Mouse (Mus musculus) testis, postnatal 14 days (tissue): ENCODE data around the gene Hoxb1.

Source experiments
- DNase-seq: peaks from one replicate; pipeline ENCODE4 v3.0.0; 2021; ENCODE audit warnings: low spot score

Hoxb1 gene

DNA sequence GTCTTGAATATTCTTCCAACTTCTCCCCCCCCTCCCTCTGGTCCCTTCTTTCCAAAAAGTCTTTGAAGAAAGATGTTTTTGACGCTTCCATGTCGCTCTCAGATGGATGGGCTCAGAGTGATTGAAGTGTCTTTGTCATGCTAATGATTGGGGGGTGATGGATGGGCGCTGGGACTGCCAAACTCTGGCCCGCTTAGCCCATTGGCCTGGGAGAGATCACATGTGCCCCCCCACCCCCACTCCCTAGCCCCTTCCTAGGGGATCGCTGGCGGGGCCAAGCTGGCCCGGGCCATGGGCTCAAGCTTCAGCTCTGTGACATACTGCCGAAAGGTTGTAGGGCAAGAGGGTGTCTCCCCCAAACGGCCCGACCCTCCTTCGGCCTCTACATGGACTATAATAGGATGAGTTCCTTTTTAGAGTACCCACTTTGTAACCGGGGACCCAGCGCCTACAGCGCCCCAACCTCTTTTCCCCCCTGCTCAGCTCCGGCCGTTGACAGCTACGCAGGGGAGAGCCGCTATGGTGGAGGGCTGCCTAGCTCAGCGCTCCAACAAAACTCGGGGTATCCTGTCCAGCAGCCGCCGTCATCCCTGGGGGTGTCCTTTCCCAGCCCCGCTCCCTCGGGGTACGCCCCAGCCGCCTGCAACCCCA, at the start of gene Hoxb1:
TSS of gene Hoxb1 (plus strand) at position 312 of the 651 bp plus-strand sequence.
- no peak for DNase-seq

DNA sequence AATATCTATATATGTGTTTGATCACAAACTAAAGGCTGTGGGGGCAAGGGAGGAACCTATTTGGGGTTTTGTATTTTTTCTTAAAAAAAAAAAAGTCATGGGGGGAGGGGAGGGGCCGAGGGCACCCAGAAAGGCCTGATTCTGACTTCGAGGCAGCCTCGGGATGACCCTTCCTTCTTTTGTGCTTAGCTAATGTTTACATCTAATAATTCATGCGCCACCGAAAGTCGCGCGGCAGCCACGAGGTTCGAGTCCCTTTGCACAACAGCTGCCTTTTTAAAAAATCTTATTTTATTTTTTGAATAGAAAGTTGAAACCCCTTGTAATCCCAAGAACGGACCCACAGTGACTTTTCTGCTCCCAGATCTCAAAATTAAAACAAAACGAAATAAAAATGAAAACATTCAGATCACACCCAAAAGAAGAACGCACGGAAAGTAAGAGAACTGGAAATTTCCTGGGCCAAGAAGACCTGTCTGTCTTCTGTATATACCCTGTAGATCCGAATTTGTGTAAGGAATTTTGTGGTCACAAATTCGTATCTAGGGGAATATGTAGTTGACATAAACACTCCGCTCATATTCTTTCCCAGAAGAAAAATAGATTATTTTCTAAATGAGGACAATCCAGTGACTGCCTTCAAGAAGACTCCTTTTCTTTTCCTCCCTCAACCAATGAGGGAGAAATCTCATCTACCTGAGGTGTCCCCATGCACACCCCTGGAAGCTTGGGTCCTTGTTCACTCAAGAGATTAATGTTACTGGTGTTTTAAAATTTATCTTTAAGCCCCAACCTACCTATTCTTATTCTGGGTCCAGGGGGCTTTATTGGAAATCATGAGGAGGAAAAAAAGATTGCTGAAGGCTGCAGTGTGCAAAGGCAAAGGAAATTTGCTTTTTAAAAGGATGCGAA, 48.6 kb upstream of the Hoxb1 start:
- DNase-seq: no peak

DNA sequence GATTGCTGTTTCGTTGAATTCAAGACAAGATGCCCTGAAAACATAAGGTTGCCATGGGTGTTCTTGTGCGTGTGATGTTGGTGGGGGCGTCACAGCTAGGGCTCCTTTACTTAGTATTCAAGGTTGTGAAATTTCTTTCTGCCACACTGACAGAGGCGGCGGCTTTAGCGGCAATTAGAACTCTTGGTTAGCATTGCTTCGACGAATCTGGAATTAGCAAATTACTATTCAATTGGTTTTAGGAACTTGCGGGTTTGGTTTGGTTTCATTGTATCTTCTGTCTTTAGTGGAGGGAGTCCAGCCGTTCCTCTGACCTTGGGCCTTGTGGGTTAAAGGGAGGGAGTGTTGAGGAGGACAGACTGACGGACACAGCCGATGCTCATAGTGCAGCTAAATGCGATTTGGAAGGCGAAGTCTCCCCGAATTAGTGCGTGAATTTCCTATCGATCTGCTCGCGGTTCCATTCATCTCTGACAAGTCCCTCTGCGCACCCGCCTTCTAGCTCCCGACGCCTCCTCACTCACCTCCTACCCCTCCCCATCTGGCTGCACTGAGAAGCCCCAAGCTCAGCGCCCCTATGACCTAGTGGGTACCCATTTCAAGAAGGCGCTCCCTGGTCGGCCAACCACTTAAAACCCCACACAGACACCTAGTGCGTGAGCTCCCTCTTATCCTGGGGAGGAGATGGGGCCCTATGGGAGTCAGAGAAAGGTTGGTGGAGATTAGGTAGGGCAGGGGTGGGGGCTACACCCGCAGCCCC, 47.8 kb upstream of the Hoxb1 start, which contains the start of gene Hoxb4:
TSS of gene Hoxb4 (plus strand) at position 660 of the 760 bp plus-strand sequence.
- no peak for DNase-seq

DNA sequence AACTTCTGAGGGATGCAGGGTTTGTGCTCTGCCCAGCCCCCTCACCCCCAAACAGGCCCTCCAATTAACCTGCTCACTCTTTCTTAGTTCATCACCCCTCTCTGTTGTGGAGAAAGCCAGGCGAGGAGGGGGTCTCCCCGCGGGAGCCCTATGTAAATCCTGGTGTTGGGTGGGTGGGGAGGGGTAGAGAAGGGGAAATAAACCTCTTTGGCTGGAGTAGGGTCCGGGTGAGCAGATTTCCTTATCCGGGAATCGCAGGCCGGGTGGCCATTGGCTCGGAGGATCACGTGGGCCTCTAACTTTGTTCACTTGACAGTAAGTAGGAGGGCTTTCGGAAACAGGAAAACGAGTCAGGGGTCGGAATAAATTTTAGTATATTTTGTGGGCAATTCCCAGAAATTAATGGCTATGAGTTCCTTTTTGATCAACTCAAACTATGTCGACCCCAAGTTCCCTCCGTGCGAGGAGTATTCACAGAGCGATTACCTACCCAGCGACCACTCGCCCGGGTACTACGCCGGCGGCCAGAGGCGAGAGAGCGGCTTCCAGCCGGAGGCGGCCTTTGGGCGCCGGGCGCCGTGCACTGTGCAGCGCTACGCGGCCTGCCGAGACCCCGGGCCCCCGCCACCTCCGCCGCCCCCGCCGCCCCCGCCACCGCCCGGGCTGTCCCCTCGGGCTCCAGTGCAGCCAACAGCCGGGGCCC, 47.0 kb upstream of the Hoxb1 start:
- peak; percentile 63 for DNase-seq

DNA sequence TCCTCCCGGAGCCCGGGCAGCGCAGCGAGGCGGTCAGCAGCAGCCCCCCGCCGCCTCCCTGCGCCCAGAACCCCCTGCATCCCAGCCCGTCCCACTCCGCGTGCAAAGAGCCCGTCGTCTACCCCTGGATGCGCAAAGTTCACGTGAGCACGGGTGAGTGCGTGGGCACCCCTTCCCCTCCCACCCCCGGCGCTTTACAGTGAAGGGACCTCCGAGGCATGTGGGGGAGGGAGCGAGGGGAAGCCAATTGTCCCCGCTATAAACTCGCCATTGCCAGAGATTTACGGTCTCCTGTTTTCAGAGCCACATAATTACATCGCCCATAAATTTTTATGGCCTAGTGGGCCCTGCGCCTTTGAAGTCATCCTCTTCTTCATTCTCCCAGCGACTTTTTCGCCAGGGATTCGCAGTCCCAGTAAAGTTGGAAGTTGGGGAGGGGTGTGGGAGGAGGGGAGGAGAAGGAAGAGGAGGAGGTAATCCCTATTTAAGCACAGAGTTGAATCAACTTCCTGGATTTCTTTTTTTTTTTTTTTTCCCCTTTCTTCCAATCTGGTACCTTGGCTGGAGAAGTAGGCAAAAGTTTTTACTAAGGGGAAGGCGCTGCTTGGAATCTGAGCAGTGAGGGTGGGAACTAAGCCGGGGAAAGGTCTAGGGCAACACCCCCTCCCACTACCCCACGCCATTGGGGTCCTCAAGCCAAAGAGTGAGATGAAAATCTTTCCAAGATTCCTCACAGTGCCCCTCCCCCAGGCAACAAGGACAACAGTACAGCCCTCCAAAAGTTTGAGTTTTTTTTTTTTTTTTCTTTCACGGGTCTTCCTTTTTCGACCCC, 46.3 kb upstream of the Hoxb1 start:
- no peak for DNase-seq

DNA sequence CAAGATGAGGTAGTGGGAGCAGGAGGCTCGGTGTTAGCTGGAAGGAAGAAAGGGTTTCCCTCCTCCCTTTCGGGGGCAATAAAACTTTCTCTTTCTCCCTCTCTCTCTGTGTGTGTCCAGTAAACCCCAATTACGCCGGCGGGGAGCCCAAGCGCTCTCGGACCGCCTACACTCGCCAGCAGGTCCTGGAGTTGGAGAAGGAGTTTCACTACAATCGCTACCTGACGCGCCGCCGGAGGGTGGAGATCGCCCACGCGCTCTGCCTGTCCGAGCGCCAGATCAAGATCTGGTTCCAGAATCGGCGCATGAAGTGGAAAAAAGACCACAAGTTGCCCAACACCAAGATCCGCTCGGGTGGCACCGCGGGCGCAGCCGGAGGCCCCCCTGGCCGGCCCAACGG, 45.6 kb upstream of the Hoxb1 start:
- DNase-seq: peak; percentile 45

DNA sequence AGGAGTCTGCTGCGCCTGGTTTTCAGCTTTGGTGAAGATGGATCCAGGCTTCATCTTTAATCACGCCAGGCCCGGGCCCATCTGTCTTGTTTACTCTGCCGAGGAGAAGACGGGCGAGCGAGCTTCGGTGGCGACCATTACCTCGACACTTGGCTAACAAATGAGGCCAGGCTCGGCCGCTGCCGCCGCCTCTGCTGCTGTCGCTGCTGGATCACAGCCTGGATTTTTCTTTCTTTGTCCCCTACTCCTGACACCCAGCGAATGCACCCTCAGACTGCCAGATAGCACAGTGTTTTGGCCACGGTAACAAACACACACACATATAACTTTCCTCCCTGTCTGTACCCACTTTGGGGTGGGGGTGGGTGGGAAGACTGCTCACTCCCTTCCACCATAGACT, 44.9 kb upstream of the Hoxb1 start:
- DNase-seq: no peak

DNA sequence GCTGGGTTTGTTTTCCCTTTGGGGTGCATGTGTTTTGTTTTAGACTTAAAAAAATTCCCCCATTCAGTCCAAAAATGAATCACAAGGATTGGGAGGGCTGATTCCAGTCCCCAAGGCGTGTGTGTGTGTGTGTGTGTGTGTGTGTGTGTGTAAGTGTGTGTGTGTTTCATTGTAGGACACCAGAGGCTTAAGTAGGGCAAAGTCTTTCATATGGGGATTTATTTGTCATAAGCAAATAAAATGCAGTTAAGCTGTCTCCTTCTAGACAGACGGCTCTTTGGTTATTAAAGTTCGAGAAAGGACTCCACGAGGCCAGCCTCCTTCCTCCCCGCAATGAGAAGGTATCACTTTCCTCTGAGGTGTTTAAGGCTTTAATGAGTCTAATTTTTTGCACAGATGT, 43.7 kb upstream of the Hoxb1 start:
- no peak for DNase-seq

DNA sequence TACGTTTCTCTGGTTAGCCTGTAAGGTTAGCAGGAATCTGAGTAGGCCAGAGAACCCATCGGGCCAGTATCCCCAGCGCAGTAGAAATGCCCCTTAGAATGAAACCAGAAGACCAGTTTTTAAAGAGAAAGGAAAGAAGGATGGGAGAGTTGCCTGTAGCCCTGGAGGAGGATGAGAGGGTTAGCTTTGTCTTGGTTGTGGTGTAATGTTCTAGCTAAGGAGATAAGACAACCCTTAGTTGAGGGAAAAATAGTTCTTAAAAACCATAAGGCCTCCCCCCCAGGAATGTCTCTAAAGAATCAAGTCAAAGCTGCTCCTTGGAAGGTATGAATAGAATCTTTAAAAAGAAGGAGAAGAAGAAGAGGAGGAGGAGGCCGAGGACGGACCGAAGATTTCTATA, 42.8 kb upstream of the Hoxb1 start:
- no peak for DNase-seq

DNA sequence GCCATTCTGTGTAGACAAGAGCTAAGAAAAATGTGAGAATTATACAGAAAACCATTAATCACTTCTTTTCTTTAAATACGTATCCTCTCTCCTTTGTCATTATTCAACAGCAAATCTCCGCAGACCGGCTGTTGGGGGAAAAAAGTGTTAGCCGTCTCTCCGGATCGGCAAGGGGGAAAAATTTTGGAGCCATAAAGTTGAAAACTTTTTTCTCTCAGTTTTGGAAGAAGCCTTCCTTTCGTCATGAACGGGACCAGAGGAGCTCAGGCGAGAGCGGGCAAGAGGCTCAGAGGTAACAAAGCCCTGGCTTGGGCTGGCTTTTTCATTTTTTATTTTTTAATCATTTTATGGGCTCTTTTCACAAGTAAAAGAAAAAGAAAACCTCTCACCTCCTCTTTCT, 42.4 kb upstream of the Hoxb1 start, which contains the start of gene Hoxb3:
TSS of gene Hoxb3 (plus strand) at position 173 of the 400 bp plus-strand sequence.
- no peak for DNase-seq

DNA sequence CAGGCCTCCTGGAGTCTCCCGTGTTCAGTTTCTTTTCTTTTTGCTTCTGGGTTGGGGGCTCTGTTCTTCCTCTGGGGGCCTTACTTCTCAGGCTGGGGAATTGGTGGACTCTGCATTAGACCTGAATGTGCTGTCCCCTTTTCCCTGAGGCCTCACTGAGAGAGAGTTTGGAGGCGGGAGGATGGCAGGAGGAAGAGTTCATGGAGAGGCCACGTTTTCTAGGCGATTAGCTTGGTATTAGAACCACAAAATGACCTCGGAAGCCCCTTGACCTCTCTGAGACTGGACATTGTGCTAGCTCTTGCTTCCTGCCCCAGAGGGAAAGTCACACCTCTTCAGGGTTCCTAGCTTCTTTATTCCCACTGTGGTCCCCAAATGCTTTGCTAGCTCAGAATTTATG, 41.4 kb upstream of the Hoxb1 start:
- no peak for DNase-seq

DNA sequence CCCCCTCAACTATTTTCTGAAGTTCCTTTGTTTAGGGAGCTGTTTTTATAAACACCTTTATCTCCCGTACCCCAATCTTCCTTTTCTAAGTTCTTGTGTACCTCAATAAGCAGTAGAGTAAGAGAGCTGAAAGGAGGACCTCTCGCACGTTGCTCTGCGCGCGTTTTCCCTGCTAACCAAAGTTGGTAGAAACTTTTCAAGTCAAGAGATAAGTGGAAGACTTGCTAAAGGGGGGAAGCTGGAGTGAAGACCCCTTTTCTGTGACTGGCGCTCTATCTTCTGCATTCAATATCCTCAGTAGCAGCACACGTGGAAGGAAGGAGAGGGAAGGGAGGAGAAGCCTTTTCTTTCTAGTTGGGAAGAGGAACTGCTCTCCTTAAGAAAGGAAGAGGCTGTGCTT, 40.6 kb upstream of the Hoxb1 start:
- no peak for DNase-seq

DNA sequence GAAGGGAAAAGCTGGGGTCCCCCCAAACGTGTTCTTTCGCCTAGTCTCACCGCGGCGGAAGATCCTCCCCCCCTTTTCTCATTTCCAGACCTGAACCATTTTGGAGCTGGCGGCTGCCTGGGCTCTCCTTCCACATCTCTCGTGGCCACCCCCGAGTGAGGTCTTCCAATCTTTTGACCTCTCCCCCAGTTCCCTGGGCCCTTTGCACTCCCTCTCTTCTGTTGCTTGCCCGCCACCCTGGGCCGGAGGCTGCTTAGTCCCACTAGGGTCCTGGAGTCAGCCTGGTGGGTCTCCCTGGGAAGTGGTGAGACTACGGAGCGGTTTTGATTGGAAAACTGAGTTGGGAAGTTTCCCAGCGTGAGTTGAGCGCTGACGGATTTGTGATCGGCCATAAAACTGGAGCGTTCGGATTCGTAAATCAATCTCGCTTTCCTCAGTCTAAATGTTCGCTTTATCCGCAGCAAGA, 39.8 kb upstream of the Hoxb1 start:
- DNase-seq: no peak

DNA sequence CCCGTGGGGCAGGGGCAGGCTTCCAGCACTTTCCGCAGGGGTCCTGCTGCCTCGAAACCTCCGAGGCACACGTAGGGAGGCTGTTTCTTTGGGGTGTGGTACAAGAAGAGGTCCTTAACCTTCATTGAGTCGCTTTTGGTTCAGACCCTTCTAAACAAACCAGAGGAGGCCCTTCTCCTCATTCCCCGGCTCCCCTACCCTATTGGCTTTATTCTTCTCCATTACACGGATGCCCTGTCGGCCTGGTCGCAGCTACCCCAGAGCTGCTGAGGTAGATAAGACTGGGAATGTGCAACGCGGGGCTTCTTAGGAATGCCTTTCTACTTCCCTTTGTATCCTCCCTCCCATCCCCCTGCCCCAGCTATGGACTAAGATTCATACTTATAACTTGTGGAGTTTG, 38.8 kb upstream of the Hoxb1 start:
- DNase-seq: no peak

DNA sequence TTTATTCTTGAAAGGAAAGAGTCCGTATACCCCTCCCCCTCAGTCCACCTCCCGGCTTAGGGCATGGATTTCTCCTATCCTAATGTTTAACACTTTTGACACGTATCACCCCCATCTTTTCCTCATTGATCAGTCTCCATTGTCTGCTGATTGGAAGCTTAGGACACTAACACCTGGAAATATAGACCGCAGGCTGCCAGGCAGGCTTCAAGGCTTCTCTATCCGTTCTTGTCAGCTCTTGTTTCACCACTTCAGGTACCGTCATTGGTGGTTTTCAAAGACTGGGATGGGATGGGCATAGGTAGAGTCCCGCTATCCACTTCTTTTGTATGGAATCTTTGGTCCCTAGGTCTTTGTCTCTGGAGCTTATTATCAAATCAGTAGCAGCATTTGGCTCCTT, 38.4 kb upstream of the Hoxb1 start:
- DNase-seq: no peak

DNA sequence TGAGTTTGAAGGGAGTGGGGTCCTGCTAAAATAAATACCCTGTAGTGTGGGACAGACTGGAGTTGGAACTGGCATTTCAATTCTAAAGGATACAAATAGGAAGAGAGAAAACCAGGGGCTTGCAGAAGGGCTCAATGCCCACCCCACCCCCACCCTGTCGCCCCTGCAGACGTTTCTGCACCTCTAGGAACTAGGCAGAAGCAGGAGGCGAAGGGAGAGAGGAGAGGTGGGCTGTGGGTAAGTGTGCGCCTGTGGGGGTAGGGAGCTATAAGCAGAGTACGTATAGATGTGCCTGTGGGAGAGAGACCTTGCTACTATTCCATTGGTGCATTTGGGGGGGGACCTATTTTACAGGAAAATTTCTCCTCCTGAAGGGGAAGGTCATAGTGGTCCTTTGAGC, 37.8 kb upstream of the Hoxb1 start:
- no peak for DNase-seq

DNA sequence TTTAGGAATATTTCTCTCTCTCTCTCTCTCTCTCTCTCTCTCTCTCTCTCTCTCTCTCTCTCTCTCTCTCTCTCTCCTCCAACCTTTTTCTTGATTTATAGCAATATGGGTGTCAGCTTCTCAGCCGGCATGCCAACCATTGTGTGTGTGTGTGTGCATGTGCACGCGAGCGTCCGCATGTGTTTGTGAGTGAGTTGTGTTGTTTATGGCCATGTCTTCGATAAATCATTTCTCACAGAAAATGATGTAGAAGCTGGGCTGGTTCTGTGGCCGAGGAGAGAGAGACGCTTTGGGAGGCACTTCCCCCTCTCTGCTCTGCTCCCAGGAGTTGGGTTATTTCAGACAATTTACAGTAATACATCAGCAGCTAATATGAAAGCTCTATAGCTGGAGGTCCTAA, 36.9 kb upstream of the Hoxb1 start:
- no peak for DNase-seq

DNA sequence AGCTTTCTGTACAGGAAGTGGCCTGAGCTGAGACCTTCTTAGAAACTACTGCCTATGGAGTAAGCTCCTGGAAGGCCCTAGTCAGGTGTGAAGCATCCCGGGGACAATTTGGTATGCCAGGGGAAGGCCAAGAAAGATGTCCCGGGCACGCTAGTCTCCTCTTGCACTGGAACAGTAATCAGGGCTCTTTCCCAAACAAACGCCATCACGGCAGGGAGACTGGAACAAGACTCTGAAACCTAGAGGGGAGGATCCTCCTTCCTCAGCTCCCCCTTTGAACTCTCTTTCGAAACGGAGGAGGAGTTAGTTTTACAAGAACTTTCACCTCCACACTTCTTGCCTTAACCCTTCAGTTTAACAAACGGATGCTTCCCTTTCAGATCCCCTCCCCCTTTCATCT, 33.4 kb upstream of the Hoxb1 start:
- no peak for DNase-seq

DNA sequence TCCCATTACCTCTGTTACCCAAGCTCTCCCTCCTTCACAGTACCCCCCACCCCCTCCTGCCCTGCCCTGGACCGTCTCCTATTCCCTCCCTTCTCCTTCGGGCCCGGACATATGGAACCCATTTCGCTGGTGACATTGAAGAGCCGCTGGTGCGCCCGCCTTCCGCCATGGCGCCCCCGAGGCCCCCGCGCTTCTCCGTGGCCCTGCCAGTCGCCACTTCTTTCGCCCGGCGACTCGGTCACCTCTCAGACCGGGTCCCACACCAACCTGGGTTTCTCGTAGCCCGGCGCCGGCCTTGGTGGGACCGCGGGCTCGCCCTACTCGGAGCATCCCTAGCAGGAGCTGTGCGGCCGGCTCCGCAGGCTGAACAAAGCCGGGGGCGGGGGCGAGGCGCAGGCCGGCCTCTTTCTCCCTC, 32.9 kb upstream of the Hoxb1 start:
- DNase-seq: no peak

DNA sequence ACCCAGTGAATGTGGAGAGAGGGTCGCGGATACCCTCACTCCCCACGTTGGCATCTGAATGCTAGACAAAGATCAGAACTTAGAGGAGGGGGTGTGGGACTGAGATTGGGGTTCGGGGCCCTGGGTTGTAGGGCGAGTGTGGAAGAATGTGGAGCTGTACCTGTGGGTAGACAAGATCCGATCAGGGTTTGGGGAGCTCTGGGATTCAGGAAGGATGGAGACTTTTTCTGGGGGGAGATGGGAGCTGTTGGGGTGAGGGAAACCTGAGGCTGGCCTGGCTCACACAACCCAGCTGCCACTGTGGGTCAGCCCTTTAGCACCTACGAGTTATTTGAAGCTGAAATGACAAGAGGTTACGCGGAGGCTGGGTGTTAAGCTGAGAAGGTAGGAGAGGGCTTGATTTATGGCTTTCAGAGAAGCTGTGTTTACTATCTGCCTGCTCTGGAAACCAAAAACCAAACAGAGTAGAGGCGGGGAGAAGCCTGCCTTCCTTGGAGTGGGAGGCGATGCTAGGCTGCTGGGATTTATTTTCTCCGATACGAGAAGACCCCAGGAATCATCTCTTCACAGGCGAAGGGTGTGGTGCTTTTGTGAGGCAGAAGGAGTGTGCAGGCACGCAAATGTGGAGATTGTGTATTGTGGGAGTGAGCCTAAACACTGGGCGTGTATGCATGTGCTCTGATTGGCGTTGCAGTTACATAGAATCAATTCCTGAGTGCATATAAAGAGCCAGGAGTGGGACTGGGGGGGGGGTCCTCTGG, 32.1 kb upstream of the Hoxb1 start:
- no peak for DNase-seq
